Mouse (Mus musculus): ENCODE results near the gene Gm11567.
"Not testable (repeated sequence)": the region's sequence is repeated elsewhere in the genome, so short reads cannot be mapped to it uniquely, and the experiment has no call there.

DNA sequence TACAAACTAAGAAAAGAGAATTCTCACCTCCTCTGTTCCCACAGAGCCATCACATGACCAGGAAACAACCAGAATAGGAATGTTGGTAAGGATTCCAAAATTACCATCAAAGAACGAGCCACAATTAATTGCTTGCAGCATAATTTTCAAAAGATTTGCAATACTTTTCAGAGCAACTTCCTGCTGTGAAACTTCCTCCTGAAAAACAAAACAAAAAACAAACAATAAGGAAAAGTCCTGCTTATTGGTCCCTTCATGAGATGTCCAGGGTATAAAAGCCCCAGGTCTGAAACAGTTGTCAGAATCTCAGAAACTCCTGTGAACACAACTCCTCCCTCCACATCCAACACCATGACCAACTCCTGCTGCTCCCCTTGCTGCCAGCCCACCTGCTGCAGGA, 5.9 kb upstream of the Gm11567 start, which contains the start of gene Krtap9-1:
- not testable (repeated sequence) for TF ChIP-seq POLR2A, CTCF (IDR thresholded peaks at IDR 0.05; ENCODE audit: extremely low read depth, insufficient read depth, low read length)
